Mouse (Mus musculus): ENCODE results near the gene Hnrnpul2.
"Not testable (repeated sequence)": the region's sequence is repeated elsewhere in the genome, so short reads cannot be mapped to it uniquely, and the experiment has no call there.

The Hnrnpul2 gene

DNA sequence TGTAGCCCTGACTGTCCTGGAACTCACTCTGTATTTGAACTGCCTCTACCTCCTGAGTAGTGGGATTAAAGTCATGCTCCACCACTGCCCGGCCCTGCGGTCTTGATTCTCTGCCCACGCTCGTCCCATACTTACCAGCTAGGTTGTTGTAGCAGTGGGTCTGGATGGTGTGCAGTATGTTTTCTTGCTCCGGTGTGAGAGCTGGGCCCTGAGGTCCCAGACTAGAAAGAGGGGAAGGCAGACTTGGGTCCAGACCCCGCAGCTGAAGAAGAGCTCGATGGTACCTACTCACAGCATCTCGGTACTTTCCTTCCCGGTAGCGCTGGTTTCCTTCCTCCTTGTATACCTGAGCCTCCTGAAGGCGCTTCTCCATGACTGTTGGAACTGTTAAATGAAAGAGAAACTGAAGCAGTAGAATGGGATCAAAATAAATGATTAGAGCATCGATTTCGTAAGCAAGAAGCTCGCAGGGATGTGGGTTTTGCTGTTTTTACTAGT lies 1.5 kb upstream of the Hnrnpul2 start:
- DNase-seq (ENCODE audit: extremely low read depth, insufficient read length, low spot score), result no peak

DNA sequence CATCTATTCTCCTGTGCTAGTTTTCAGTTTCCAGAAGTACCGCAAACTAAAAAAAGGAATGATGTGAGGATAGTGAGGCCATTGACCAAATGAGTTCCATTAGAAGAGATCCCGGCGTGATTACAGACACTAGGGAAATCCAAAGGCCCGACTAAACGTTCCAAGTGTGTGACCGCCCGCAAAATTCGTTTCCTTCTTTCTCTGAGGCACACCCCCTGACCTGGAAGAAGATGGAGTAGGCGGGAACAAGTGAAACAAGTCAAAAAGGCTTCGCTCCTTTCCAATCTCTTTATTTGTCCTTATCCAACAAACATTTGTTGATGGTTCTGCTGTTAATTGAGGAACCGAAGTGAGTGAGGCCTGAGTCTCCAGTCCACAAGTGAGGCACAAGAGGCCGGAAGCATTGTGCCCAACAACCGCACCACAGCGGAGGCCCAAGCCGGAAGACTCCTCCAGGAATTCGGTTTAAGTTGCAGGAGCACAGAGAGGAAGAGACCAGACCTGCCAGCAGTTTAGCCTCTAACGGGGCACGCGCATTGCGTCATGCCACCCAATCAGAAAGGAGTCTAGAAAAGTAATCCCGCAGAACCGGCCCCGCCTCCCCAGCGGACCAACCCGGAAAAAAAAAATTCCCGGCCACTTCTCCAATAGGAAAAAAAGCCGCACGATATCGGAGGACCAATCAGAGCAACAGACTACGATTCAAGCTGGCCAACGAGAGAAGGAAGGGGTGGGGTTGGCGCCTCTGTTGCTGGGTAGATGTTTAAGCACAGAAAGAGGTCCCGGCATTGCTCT lies 812 bp upstream of the Hnrnpul2 start, which contains the start of gene Ttc9c:
TSS of gene Ttc9c (minus strand) at position 533 of the 795 bp plus-strand sequence.
- DNase-seq (ENCODE audit: extremely low read depth, insufficient read length, low spot score), result peak; percentile 93

DNA sequence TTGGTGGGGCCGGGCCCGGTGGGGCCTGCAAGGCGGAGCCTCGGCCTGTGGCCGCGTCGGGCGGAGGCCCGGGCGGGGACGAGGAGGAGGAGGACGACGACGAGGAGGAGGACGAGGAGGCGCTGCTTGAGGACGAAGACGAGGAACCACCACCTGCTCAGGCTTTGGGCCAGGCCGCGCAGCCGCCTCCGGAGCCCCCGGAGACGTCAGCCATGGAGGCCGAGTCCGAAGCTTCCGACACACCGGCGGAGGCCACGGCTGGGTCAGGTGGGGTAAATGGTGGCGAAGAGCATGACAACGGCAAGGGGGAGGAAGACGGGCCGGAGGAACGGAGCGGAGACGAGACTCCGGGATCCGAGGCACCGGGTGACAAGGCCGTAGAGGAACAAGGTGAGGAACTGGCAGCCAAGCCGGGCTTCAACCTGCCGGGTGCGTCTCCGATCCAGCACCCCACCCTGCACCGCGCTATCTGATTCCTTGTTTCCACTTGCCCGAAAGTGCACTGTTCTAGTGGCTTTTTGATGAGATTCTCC lies 680 bp downstream of the Hnrnpul2 start:
- no peak for DNase-seq (ENCODE audit: extremely low read depth, insufficient read length, low spot score)

DNA sequence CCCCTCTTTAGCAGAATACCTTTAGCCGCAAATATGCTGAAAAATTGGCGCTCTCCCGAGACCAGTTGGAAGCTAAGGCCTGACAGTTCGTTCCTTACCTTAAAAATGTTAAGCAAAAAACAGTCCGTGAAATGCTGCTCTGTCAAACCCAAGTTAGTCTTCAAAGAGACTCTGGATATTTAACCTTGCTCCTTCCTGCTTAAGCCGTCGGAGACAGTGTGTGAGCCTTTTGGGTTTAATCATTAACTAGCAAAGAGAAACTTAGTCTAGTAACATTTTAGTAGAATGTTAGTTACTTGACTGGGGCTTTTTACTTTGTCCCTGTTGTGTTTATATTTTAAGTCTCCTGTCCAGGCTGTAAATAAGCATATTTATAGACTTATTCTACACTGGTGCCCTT lies 1.3 kb downstream of the Hnrnpul2 start:
- no peak for DNase-seq (ENCODE audit: extremely low read depth, insufficient read length, low spot score)

DNA sequence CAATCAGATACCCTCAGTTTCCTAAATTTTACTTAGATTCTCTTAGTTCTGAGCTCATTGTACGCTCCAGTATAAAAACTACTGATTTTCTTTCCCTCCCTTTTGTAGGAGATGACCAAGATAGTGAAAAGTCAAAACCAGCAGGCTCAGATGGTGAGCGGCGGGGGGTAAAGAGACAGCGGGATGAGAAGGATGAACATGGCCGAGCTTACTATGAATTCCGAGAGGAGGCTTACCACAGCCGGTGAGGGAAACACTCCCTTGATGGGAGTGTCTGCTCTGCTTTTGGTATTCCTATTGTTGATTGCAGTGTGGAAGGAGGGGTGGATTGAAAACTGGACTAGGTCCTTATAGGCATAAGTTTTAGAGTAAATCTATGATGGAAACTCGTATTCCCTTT lies 2.9 kb downstream of the Hnrnpul2 start:
- no peak for DNase-seq (ENCODE audit: extremely low read depth, insufficient read length, low spot score)

DNA sequence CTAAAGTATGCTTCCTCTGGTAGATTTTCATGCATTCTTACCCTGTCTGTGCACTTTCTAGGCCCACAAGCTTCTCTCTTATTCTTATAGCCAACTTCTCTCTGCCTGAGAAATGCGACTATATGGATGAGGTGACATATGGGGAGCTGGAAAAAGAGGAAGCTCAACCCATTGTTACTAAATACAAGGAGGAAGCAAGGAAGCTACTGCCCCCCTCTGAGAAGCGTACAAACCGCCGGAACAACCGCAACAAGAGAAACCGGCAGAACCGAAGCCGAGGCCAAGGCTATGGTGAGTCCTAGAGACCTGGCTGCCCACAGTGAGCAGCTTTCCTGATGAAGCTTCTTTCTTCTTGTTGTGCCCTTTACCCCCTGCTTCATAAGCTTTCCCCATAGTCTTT lies 9.8 kb downstream of the Hnrnpul2 start, which contains the start of gene AC129217.1:
TSS of gene AC129217.1 (plus strand) at position 114 of the 400 bp plus-strand sequence.
- DNase-seq (ENCODE audit: extremely low read depth, insufficient read length, low spot score), result no peak

DNA sequence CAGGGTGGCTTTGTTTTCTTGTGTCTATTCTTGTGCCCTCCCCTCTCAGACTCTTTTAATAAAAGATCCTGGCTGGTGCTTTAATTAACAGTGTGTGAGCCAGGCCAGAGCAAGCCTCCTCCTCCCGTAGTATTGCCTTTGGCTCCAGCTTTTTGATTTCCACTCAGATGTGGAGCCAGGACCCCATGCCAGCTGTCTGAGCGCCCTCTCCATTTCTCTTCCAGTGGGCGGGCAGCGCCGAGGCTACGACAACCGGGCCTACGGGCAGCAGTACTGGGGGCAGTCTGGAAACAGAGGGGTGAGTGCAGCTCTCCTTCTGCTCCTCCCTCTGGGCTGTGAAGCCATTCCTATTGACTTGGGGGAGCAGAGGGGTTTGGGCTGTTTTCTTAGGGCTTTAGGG lies 10.9 kb downstream of the Hnrnpul2 start:
- no peak for DNase-seq (ENCODE audit: extremely low read depth, insufficient read length, low spot score)

DNA sequence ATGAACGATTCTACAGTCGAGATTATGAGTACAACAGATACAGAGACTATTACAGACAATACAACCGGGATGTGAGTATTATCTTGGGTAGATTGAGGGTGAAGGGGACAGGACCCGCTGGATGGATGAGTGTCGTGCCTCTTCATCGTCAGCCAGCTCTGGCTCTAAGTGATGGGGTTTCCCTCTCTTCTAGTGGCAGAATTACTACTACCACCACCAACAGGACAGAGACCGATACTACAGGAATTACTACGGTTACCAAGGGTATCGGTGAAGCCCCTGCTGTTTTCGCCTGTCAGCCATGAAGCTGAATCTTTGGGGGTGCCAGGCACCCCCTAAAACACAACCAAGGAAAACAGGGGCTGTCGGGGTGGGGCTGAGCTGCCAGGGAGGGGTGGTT lies 11.5 kb downstream of the Hnrnpul2 start:
- no peak for DNase-seq (ENCODE audit: extremely low read depth, insufficient read length, low spot score)

DNA sequence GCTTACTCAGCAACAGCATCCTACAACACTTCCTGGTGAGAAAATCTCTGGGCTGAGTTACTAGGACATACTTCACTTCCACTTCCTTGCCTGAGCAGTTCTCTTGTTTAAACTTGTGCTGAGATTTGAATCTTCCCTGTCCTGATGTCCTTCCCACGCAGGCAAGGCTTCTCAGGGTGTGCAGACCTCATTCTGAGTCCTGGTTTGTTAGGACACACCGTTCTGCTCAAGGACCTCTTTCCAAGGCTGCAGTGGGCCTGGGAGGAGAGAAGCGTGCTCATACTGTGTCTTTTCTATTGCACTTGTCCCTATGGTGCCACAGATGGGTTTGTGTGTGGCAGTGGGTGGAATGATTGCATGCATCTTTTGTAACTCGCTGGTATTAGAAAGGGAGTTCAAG lies 13.2 kb downstream of the Hnrnpul2 start:
- DNase-seq (ENCODE audit: extremely low read depth, insufficient read length, low spot score), result no peak

DNA sequence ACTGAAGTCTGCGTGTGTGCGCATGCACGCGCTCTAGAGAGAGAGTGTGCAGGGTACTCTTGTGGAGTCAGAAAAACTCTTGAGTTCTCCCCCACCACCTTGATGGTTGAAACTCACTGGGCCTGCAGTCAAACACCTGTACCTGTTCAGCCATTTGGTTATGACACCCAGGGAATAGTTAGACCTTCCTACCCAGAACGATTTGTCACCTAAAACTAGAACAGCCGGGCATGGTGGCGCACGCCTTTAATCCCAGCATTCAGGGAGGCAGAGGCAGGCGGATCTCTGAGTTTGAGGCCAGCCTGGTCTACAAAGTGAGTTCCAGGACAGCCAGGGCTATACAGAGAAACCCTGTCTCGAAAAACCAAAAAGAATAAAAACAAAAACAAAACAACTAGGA lies 16.5 kb downstream of the Hnrnpul2 start:
- not testable (repeated sequence) for DNase-seq (ENCODE audit: extremely low read depth, insufficient read length, low spot score)

DNA sequence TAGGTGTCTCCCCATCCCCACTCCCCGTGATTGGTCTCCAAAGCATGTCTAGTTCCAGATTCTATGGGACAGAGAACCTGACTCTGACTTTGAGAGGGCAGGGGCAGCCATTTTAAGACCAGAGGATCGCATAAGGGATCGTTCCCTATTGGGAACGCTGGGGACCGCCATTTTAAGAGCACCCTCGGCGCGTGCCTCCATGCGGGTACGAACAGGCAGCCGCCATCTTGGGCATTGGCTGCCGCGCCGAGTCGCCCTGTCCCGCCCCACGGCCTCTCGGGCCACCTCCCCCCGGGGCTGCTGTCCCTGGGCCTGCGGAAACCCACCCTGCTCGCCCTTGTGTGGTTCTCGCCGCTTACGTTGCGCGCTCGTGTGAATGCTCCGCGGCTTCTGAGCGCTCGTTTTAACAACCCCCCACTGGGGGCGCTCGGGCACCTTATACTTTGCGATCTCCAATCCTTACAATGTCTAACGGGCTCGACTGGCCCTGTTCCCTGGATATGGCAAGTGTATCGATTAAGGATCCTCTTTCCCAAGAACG lies 17.5 kb downstream of the Hnrnpul2 start, which contains the start of gene Bscl2:
TSS of gene Bscl2 (plus strand) at position 217 of the 541 bp plus-strand sequence.
- peak; percentile 17 for DNase-seq (ENCODE audit: extremely low read depth, insufficient read length, low spot score)

DNA sequence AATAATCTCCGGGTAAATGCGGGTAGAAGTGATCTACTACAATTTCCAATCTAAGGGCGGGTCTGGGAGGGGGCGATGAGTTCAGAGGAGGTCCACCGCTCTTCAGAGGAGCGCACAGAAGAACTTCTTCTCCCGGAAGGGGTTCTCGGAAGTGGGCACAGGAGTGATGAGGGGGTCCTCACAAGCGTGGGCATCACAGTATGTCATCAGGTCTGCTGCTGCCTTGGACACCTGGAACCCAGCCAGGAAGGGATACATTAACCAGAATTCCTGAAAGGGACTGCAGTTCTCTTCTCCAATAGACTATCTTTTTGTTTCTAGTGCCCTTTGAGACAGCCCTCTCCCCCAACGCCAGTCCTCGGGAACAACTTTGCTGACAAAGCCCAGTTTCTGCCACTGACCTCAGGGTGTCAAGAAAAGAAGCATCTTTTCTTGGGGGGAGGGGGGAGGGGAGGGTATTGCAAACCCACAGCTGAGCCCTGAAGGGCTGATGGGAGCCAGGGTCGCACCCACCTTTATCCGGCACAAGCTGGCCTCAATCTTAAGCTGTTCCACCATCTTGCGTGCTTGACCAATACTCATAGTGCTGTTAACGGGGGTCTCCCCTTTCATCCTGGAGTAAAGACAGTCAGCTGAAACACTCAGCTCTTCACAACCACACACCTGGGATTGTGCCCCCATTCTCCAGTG lies 18.4 kb downstream of the Hnrnpul2 start:
- no peak for DNase-seq (ENCODE audit: extremely low read depth, insufficient read length, low spot score)

DNA sequence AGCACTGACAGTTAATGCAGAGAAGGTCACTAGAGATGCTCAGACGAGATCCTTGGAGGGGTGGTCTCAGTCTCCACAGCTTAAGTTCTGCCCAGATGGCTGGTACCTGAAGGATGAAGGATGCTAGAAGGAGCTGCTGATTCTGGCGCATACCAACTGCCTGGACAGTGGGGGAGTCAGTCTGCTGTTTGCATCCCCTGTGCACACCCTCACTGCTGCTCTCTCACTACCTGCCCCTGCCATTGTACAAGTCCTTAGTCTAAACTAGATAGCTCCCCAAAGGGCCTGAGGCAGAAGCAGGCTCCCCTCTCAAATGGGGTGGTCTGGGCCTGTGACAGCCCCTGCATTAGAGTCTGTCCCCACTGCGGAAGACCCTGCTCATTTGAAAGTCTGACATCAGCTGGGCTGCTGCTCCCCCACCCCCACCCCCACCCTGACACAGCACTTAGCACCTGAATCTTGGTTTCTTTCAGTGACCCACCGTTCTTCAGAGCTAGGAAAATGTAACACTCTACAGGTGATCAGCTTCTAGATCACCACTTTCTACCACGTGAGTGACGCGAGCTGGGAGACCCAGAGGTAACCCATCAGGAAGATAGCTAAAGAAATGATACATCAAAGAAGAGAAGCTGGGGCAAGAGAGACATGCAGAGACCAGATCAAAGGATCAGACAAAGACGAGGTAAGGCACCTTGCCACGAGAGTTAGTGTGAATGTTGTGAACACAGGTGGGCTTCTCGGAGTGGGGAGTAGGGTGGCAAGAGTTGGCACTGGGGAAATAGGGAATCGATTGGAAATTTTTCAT lies 19.5 kb downstream of the Hnrnpul2 start, which contains the start of gene Gng3:
TSS of gene Gng3 (minus strand) at position 92 of the 805 bp plus-strand sequence.
- no peak for DNase-seq (ENCODE audit: extremely low read depth, insufficient read length, low spot score)

DNA sequence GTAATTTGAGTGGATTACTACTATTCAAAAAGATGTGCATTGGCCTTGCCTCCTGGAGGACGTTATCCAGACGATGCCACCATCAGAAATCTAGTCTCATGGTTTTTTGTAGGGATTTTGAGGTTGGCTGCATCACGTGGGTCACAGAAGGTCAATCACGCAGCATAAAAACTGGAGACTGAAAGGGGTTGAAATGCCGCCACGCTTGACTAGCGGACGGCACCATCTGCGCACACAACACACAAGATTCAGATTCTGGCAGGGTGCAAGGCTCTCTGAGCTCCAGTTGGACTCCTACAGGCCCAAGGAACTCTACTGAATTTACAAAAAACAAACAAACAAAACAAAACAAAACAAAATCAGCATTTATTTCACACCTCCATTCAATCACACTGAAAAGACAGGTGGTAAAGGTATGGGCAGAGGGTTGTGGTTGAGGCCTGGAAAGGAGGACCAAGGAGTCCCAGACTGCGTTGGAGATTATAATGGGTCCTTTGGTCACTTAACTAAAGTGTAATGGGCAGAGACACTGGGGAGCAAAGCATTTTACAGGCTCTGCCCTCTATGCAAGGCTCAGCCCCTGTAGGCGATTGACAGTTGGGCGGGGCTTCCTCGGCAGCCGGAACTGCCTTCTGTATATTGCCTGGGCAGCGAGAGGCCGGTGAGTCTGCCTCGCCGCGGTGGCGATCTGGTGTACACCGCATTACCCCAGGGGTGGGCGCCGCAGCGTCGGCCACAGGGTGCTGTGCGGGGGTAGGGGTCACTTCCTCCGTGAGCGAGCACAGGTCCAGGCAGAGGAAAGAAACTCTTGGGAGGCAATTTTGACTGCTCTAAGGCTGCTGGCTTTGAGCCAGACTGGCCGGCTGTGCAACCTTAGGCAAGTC lies 20.3 kb downstream of the Hnrnpul2 start:
- DNase-seq (ENCODE audit: extremely low read depth, insufficient read length, low spot score), result peak; percentile 19

DNA sequence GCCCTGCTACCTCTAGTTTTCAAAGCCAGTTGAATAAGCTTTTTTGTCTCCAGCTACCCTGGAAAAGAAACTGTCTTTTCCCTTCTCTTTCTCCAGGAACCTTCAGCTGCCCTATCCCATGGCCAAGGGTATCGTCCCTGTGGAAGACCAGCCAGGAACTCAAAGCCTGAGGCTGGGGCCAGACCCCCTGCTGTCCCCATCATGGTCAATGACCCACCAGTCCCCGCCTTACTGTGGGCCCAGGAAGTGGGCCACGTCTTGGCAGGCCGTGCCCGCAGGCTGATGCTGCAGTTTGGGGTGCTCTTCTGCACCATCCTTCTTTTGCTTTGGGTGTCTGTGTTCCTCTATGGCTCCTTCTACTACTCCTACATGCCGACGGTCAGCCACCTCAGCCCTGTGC lies 21.2 kb downstream of the Hnrnpul2 start:
- DNase-seq (ENCODE audit: extremely low read depth, insufficient read length, low spot score), result no peak

DNA sequence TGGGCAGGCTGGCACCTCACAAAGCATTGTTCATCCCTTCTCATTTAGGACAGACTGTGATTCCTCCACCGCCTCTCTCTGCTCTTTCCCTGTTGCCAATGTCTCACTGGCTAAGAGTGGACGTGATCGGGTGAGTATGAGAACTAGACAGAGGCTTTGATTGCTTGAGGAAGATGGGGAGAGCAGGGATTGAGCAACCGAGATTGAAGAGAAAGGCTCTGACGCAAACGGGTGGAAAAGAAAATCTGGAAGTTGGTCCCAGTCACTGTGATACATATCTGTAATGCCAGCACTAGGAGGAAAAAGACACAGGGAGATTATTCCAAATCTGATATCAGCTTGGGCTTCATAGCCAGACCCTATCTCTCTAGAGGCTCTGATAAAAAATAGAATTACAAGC lies 23.2 kb downstream of the Hnrnpul2 start:
- DNase-seq (ENCODE audit: extremely low read depth, insufficient read length, low spot score), result no peak

DNA sequence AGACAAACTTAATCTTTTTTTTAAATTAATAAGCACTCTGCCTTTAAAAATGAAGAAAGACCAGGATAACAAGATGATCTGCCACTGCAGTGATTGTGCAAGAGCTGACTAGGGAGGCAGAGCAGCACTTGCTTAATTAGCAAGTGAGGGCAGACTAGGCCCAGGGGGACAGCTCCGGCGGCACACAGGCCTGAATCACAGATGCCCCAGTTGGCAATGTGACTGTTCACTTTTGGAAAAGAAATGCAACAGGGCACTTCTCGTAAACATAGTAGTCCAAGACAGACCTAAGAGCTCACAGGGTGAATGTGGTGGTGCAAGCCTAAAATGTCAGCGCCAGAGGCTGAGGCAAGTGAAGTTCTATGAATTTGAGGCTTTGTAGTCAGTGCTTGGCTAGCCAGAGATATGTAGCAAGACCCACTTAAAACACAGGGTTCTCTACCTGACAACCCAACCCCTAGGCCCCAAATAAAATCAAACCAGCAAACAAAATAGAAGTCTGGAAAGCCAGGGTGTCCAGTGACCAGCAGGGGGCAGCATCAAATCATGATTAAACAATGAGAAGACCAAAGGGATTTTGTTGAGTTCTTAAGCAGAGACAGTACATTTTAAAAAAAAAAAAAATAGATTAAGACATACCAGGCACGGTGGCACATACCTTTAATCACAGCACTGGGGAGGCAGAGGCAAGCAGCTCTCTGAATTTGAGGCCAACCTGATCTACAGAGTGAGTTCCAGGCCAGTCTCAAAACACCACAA lies 24.7 kb downstream of the Hnrnpul2 start:
- no peak for DNase-seq (ENCODE audit: extremely low read depth, insufficient read length, low spot score)

DNA sequence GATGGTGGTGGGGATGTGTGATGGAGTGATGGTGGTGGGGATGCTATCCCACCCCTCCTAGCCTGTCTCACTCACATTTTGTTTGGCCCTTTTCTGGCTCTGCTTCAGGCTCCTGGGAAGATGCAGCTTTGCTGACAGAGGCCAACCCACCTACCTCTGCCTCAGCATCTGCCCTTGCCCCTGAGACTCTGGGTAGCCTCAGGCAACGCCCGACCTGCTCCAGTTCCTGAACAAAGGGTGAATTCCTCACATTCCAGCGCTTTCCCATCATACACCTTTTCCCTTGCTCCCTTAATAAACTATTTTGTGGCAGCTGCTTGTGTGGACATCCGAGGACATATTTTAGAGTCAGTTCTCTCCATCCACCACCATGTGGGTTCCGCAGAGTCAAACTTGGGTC lies 28.5 kb downstream of the Hnrnpul2 start:
- no peak for DNase-seq (ENCODE audit: extremely low read depth, insufficient read length, low spot score)
